In genomic region chr7:142597961-142598360, GRCm38 (mm10) we compare ENCODE assay signal across 16 mouse cellular contexts.
"Had no signal": no experiment of that assay in that cellular context is flagged by ENCODE, and none has a peak within 500 bp of the region (broad histone marks: within the 10 kb centered on the region; RNA-seq: fewer than 3 reads in every experiment).

No protein-coding gene starts in this region.

- H3K36me3 ChIP-seq: kidney, embryonic 15.5 days; liver, embryonic 15.5 days; midbrain, embryonic 15.5 days; neural tube, embryonic 12.5 days had no signal

- ATAC-seq: inflammation-experienced regulatory T-cells, adult 6 months; lung, postnatal 0 days; midbrain, embryonic 15.5 days had no signal

- H3K4me3 ChIP-seq: kidney, embryonic 15.5 days; liver, embryonic 15.5 days; midbrain, embryonic 15.5 days; neural tube, embryonic 12.5 days had no signal

- H3K9ac ChIP-seq: kidney, embryonic 15.5 days; liver, embryonic 15.5 days; midbrain, embryonic 15.5 days; neural tube, embryonic 12.5 days had no signal

- H3K4me1 ChIP-seq: liver, embryonic 15.5 days; midbrain, embryonic 15.5 days; neural tube, embryonic 12.5 days had no signal

- H3K27me3 ChIP-seq: midbrain, embryonic 15.5 days; neural tube, embryonic 12.5 days had no signal

- H3K27ac ChIP-seq: kidney, embryonic 15.5 days; liver, embryonic 15.5 days; midbrain, embryonic 15.5 days; neural tube, embryonic 12.5 days had no signal

- H3K9me3 ChIP-seq: kidney, embryonic 15.5 days; liver, embryonic 15.5 days; midbrain, embryonic 15.5 days; neural tube, embryonic 12.5 days had no signal

- H3K4me2 ChIP-seq: kidney, embryonic 15.5 days; liver, embryonic 11.5 days; liver, embryonic 15.5 days; midbrain, embryonic 11.5 days; midbrain, embryonic 15.5 days; neural tube, embryonic 12.5 days had no signal

- DNase-seq: kidney, adult 18-20 months; kidney, postnatal 14 days; lung, adult 2 months; lung, postnatal 4 days; retina, postnatal 1 day; right cerebral cortex, postnatal 14 days; thymus, adult 18-20 months; thymus, postnatal 14 days had no signal
